Mouse (Mus musculus) myocyte (in vitro differentiated cells): ENCODE measurements around the gene Ccdc9b. TPM values are rescaled to one million over a fixed set of nuclear protein-coding genes. Genes with fewer than 3 reads are reported as not detected.
A peak's percentile ranks its signal among the peaks of the same experiment; 100 is the strongest.

Source experiments
- H3K27me3 ChIP-seq: one replicate; pipeline ENCODE4 v1.6.1; 2011; ENCODE audit not compliant: control insufficient read depth, insufficient read depth, insufficient read length
- H3K36me3 ChIP-seq: one replicate; pipeline ENCODE4 v1.6.1; 2011; ENCODE audit not compliant: control insufficient read depth, insufficient read depth
- H3K4me2 ChIP-seq: one replicate; pipeline ENCODE4 v1.6.1; 2011; ENCODE audit warnings: low read depth, control low read depth
- H3K4me3 ChIP-seq: one replicate; pipeline ENCODE4 v1.5.1; 2011; ENCODE audit warnings: mild to moderate bottlenecking, control low read depth, moderate library complexity
- H3K79me2 ChIP-seq: one replicate; pipeline ENCODE4 v1.6.1; 2011; ENCODE audit not compliant: control insufficient read depth, insufficient read depth
- H3ac ChIP-seq: one replicate; pipeline ENCODE4 v1.6.1; 2011; ENCODE audit not compliant: control insufficient read depth, insufficient read length
- CEBPB ChIP-seq: IDR thresholded peaks from 2 replicates; pipeline ENCODE4 v1.6.1; 2011; ENCODE audit warnings: mild to moderate bottlenecking, moderate library complexity; ENCODE audit not compliant: poor library complexity, insufficient read depth, severe bottlenecking
- E2F4 ChIP-seq: IDR thresholded peaks from one replicate; pipeline ENCODE4 v1.6.1; 2011; ENCODE audit warnings: mild to moderate bottlenecking, control low read depth, moderate library complexity; ENCODE audit not compliant: insufficient read depth
- MAX ChIP-seq: IDR thresholded peaks from one replicate; pipeline ENCODE4 v1.6.1; 2011; ENCODE audit warnings: low read depth, mild to moderate bottlenecking, control low read depth
- MYOD1 ChIP-seq, 3 experiments: IDR thresholded peaks; one replicate each; pipeline ENCODE4 v1.6.1; 2011; ENCODE audit warnings: control low read depth in 2 of 3, low read depth in 2 of 3, mild to moderate bottlenecking in 2 of 3, moderate library complexity in 1 of 3; ENCODE audit not compliant: insufficient read length in 2 of 3, control insufficient read depth in 1 of 3
- MYOG ChIP-seq, 3 experiments: IDR thresholded peaks; one replicate each; pipeline ENCODE4 v1.6.1; 2011; ENCODE audit warnings: control low read depth in 2 of 3, low read depth in 2 of 3, mild to moderate bottlenecking in 2 of 3; ENCODE audit not compliant: insufficient read length in 2 of 3, control insufficient read depth in 1 of 3, insufficient read depth in 1 of 3
- POLR2A ChIP-seq: IDR thresholded peaks from one replicate; pipeline ENCODE4 v1.6.1; 2011; ENCODE audit warnings: low read depth, mild to moderate bottlenecking, control low read depth, moderate library complexity; ENCODE audit not compliant: insufficient read length
- POLR2AphosphoS2 ChIP-seq: IDR thresholded peaks from one replicate; pipeline ENCODE4 v1.6.1; 2011; ENCODE audit warnings: low read depth, control low read depth; ENCODE audit not compliant: insufficient read length
- REST ChIP-seq: IDR thresholded peaks from one replicate; pipeline ENCODE4 v1.6.1; 2011; ENCODE audit warnings: mild to moderate bottlenecking, control low read depth, moderate library complexity; ENCODE audit not compliant: insufficient read depth, insufficient read length
- SRF ChIP-seq: IDR thresholded peaks from one replicate; pipeline ENCODE4 v1.6.1; 2011; ENCODE audit warnings: low read depth; ENCODE audit not compliant: control insufficient read depth, insufficient read length
- TCF12 ChIP-seq: IDR thresholded peaks from one replicate; pipeline ENCODE4 v1.6.1; 2011; ENCODE audit warnings: mild to moderate bottlenecking, control low read depth; ENCODE audit not compliant: poor library complexity, insufficient read depth, severe bottlenecking
- TCF3 ChIP-seq: IDR thresholded peaks from one replicate; pipeline ENCODE4 v1.6.1; 2011; ENCODE audit warnings: low read depth, control low read depth; ENCODE audit not compliant: insufficient read length
- USF1 ChIP-seq: IDR thresholded peaks from one replicate; pipeline ENCODE4 v1.6.1; 2011; ENCODE audit warnings: low read depth, mild to moderate bottlenecking, control low read depth, moderate library complexity
- polyA plus RNA-seq: library from polyadenylated mRNA; unstranded; fragments of >200 nt; fragmentation: generic; extraction: Trizol; gene quantifications from one replicate; pipeline ENCODE4 v1.2.1, GENCODE M21; 2012; ENCODE audit warnings: missing spikeins

The Ccdc9b gene
- polyA plus RNA-seq, 1 experiment, result 9.0 TPM

DNA sequence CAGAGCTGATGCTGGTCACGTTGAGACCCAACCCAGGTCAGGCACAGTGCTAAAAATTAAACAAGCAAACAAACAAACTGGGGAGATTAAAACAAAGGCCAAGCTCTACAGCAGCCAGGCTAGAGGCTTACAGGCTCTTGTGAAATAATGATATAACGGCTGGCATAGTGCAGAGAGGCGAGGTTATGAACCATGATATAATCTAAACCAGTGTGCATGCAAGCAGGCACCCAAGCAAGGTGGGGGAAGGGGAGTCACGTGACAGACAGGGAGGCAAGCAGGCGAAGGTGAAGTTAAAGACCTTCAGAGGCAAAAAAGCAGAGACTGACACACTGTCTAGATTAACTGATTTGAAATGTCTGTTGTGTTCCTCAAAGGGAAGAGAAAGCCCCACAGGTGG is 20.6 kb upstream of the Ccdc9b start:
- Histone ChIP-seq H3K4me3 (no peak overlapping the region), H3K4me2 (no peak overlapping the region), H3ac (no peak overlapping the region), H3K36me3 (no peaks in the 10 kb centered on the region), H3K27me3 (no peaks in the 10 kb centered on the region), H3K79me2 (no peaks in the 10 kb centered on the region)
- TF ChIP-seq REST, result no peak
- no peak for TF ChIP-seq CEBPB
- no peak for TF ChIP-seq MYOD1 (IDR thresholded peaks at IDR 0.05; ENCODE audit: control insufficient read depth in 1 of 3, insufficient read length in 2 of 3, low read depth in 2 of 3)
- no peak for TF ChIP-seq E2F4
- no peak for TF ChIP-seq MYOG (IDR thresholded peaks at IDR 0.05; ENCODE audit: control insufficient read depth in 1 of 3, insufficient read depth in 1 of 3, insufficient read length in 2 of 3, low read depth in 2 of 3)
- TF ChIP-seq TCF12, result no peak
- no peak for TF ChIP-seq USF1
- TF ChIP-seq SRF, result no peak
- no peak for TF ChIP-seq TCF3
- no peak for TF ChIP-seq POLR2A
- no peak for TF ChIP-seq MAX
- TF ChIP-seq POLR2AphosphoS2, result no peak

DNA sequence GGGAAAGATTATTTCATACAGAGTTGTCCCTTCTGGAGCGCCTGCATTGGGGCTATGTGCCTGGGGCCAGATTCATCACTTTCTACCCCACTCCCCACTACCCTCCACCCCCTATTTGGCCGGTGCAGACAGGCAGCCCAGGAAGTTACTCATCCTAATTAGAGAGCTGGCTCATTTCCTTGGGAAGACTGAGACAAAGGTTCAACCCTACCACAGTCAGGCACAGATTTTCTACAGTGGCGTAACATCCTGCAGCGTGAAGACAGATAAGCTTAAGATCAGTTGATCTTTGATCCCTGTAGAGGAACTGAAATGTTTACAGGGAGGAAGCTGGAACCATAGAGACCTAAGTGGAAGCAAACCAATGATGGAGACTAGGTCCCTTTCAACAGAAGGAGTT is 19.8 kb upstream of the Ccdc9b start:
- no peak overlapping the region for H3K4me2 ChIP-seq
- H3ac ChIP-seq, result no peak overlapping the region
- no peaks in the 10 kb centered on the region for H3K27me3 ChIP-seq
- H3K36me3 ChIP-seq, result no peaks in the 10 kb centered on the region
- no peak overlapping the region for H3K4me3 ChIP-seq
- H3K79me2 ChIP-seq, result no peaks in the 10 kb centered on the region
- TF ChIP-seq MAX, result no peak
- TF ChIP-seq MYOD1 (IDR thresholded peaks at IDR 0.05; ENCODE audit: control insufficient read depth in 1 of 3, insufficient read length in 2 of 3, low read depth in 2 of 3), result no peak
- no peak for TF ChIP-seq POLR2AphosphoS2
- no peak for TF ChIP-seq CEBPB
- TF ChIP-seq REST, result no peak
- no peak for TF ChIP-seq SRF
- TF ChIP-seq TCF3, result no peak
- no peak for TF ChIP-seq TCF12
- no peak for TF ChIP-seq POLR2A
- TF ChIP-seq MYOG (IDR thresholded peaks at IDR 0.05; ENCODE audit: control insufficient read depth in 1 of 3, insufficient read depth in 1 of 3, insufficient read length in 2 of 3, low read depth in 2 of 3), result no peak
- no peak for TF ChIP-seq USF1
- no peak for TF ChIP-seq E2F4

DNA sequence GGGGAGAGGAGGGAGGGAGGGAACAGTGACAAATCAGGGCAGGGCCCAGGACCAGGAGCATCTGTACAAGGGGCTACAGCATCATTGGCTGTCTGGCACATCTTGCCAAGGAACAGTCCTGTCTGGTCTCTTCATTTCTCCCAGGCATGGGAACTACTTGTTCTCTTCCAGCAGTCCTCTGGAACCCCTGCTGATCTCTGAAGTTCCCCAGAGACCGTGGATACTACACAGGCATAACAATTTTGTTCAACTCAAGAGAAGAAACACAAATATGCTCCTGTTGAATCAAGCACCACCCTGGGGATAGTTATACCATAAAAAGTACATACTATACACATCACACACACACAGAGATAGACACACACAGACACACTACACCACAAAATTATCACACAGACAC is 18.7 kb upstream of the Ccdc9b start:
- H3K4me3 ChIP-seq, result no peak overlapping the region
- TF ChIP-seq POLR2AphosphoS2 (no peak), POLR2A (no peak), TCF12 (no peak), USF1 (no peak), SRF (no peak), CEBPB (no peak), TCF3 (no peak), REST (no peak), MYOD1 (IDR thresholded peaks at IDR 0.05; ENCODE audit: control insufficient read depth in 1 of 3, insufficient read length in 2 of 3, low read depth in 2 of 3) (no peak), MYOG (IDR thresholded peaks at IDR 0.05; ENCODE audit: control insufficient read depth in 1 of 3, insufficient read depth in 1 of 3, insufficient read length in 2 of 3, low read depth in 2 of 3) (no peak), MAX (no peak), E2F4 (no peak)

DNA sequence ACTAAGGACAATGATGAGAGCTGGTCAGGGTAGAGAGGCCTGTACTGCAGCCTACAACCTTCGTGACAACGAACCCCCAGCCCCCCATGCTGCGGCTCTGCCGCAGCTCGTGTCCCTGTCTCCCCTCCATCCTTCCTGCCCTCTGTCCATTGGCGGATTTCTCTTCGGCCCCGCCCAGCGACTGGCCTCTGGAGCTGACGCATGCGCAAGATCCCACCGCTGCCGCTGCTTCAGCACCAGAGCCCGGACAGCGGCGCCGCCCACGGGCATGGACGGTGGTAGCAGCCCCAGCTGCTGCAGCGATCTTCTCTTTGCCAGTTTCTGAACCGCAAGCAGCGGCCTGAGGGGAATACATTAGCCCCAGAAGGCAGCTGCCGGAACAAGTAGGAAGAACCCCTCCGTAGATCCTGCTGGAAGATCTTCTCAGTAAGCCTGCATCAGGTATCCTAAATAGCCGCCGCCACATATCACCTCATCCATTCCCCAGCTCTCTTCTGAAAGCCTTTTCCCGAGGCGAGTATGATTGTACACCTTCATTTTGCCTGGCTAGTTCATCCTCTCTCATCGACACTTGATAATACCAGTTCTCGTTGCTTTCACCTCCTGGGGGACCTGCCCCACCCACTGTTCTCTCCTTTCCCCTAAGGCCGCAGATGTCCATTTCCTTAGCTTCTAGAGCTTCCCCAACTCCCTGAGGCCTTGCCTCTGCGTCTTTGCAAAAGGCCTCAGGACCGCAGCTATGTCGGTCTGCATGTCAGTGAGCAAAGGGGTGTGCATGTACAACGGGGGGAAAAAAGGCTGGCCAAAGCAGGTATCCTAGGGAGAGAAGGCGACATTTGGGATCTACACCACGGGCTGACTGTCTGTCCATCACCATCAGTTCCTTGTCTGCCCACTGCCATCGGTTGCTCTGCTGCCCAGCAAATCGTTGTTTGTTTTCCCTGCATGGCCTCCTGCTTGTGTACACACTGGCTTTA is 17.3 kb upstream of the Ccdc9b start, which contains the start of gene Disp2:
Disp2 (plus strand) TSS at position 216 of the 977 bp plus-strand sequence.
- H3ac ChIP-seq, result no peak within 1 kb of the TSS
- TF ChIP-seq POLR2A, result peak; percentile 20
- no peak for TF ChIP-seq SRF
- peak; percentile 59 to 94 (median 92) for TF ChIP-seq MYOG (IDR thresholded peaks at IDR 0.05; ENCODE audit: control insufficient read depth in 1 of 3, insufficient read depth in 1 of 3, insufficient read length in 2 of 3, low read depth in 2 of 3)
- peak; percentile 97 for TF ChIP-seq REST
- TF ChIP-seq USF1, result no peak
- no peak for TF ChIP-seq POLR2AphosphoS2
- no peak for TF ChIP-seq MAX
- no peak for TF ChIP-seq CEBPB
- TF ChIP-seq MYOD1 (IDR thresholded peaks at IDR 0.05; ENCODE audit: control insufficient read depth in 1 of 3, insufficient read length in 2 of 3, low read depth in 2 of 3), result peak in 2 of 3 experiments; percentile 83 to 93
- TF ChIP-seq TCF12, result peak; percentile 51
- TF ChIP-seq E2F4, result no peak
- TF ChIP-seq TCF3, result peak; percentile 78
- H3K27me3 ChIP-seq, result no peaks in the 10 kb centered on the region
- H3K4me2 ChIP-seq, result peak within 1 kb of the TSS; percentile 78
- H3K4me3 ChIP-seq, result peak within 1 kb of the TSS; percentile 6
- no peaks in the 10 kb centered on the region for H3K36me3 ChIP-seq
- H3K79me2 ChIP-seq, result no peaks in the 10 kb centered on the region

More for the DNA sequence above, 18.7 kb upstream of the Ccdc9b start:
- Histone ChIP-seq H3K4me2 (no peak overlapping the region), H3K79me2 (no peaks in the 10 kb centered on the region), H3K27me3 (no peaks in the 10 kb centered on the region), H3ac (no peak overlapping the region), H3K36me3 (no peaks in the 10 kb centered on the region)
